Mouse (Mus musculus) lung, embryonic 16.5 days (tissue): ENCODE results near the gene Sspn. TPM values are rescaled to one million over a fixed set of nuclear protein-coding genes. Genes with fewer than 3 reads are reported as not detected.

Experiments used
- ATAC-seq: fragments of 200-750 bp; cut with Nextera tagmentation; 2 replicates; pipeline ENCODE4 v1.8.0; 2017; ENCODE audit warnings: low read depth, mild to moderate bottlenecking, moderate library complexity
- H3K27ac ChIP-seq: fragments of 300-500 bp; sonication (generic); 2 replicates; pipeline ENCODE4 v1.5.1; 2014; ENCODE audit warnings: mild to moderate bottlenecking, control low read depth, low read length
- H3K27me3 ChIP-seq: fragments of 300-500 bp; sonication (generic); 2 replicates; pipeline ENCODE4 v1.6.1; 2014; ENCODE audit warnings: low read depth, low read length, mixed read lengths; ENCODE audit not compliant: control insufficient read depth, insufficient read depth
- H3K36me3 ChIP-seq: fragments of 300-500 bp; sonication (generic); 2 replicates; pipeline ENCODE4 v1.6.1; 2014; ENCODE audit warnings: low read length; ENCODE audit not compliant: control insufficient read depth, insufficient read depth
- H3K4me1 ChIP-seq: fragments of 300-500 bp; sonication (generic); replicated peaks from 2 replicates; pipeline ENCODE4 v1.6.1; 2014; ENCODE audit warnings: low read length, mixed read lengths; ENCODE audit not compliant: control insufficient read depth, insufficient read depth
- H3K4me2 ChIP-seq: fragments of 300-500 bp; sonication (generic); 2 replicates; pipeline ENCODE4 v1.6.1; 2014; ENCODE audit warnings: low read depth, low read length, control low read depth
- H3K4me3 ChIP-seq: fragments of 300-500 bp; sonication (generic); 2 replicates; pipeline ENCODE4 v1.5.1; 2014; ENCODE audit warnings: mild to moderate bottlenecking, low read length, control low read depth
- H3K9ac ChIP-seq: fragments of 300-500 bp; sonication (generic); 2 replicates; pipeline ENCODE4 v1.6.1; 2014; ENCODE audit warnings: low read length, control low read depth
- H3K9me3 ChIP-seq: fragments of 300-500 bp; sonication (generic); 2 replicates; pipeline ENCODE4 v1.6.1; 2016; ENCODE audit warnings: low read length; ENCODE audit not compliant: control insufficient read depth
- WGBS: fragments of 180-500 bp; shearing (Covaris S2); extraction: QIAGEN DNeasy Blood & Tissue Kit; methylation state at CpG from one replicate; pipeline ENCODE4 v1.1.7; 2014; 5-methylcytosine and 5-hydroxymethylcytosine counted together
- polyA plus RNA-seq: library from polyadenylated mRNA; unstranded; fragments of >200 nt; fragmentation: Nextera tagmentation; extraction: Ambion mirVana; gene quantifications from 2 replicates; pipeline ENCODE4 v1.2.1, GENCODE M21; 2015

Sspn gene
- polyA plus RNA-seq, 1 experiment from 2014 or later, result 13.4 TPM

- peak; percentile 51; the same call in 1 of the 2 replicates for ATAC-seq
- no peaks in the 10 kb centered on the region for H3K36me3 ChIP-seq
- no peaks in the 10 kb centered on the region for H3K27me3 ChIP-seq
- H3K27ac ChIP-seq, result no peak overlapping the region
- H3K4me2 ChIP-seq, result no peak overlapping the region
- no peaks in the 10 kb centered on the region; the same call in 1 of the 2 replicates for H3K4me1 ChIP-seq
- WGBS, result 54% methylated on average over 11 of the region's 11 CpGs
- no peaks in the 10 kb centered on the region for H3K9me3 ChIP-seq
- H3K4me3 ChIP-seq, result no peak overlapping the region
- no peak overlapping the region for H3K9ac ChIP-seq
Measured at GRCm38 (mm10) chr6:145945700-145946344, 14.4 kb downstream of the Sspn start.

GRCm38 (mm10) chr6:145949049-145949448 lies 17.6 kb downstream of the Sspn start:
- Histone ChIP-seq H3K27me3 (no peaks in the 10 kb centered on the region), H3K36me3 (no peaks in the 10 kb centered on the region), H3K9ac (no peak overlapping the region), H3K4me2 (no peak overlapping the region), H3K9me3 (no peaks in the 10 kb centered on the region), H3K27ac (no peak overlapping the region), H3K4me1 (no peaks in the 10 kb centered on the region; the same call in 1 of the 2 replicates), H3K4me3 (no peak overlapping the region)
- ATAC-seq, result no peak
- WGBS, result 65% methylated on average over 4 of the region's 4 CpGs

- Histone ChIP-seq H3K4me2 (no peak overlapping the region), H3K9ac (no peak overlapping the region), H3K9me3 (no peaks in the 10 kb centered on the region), H3K27ac (no peak overlapping the region), H3K27me3 (no peaks in the 10 kb centered on the region), H3K4me3 (no peak overlapping the region), H3K4me1 (no peaks in the 10 kb centered on the region; the same call in 1 of the 2 replicates), H3K36me3 (no peaks in the 10 kb centered on the region)
- 60% methylated on average over 5 of the region's 5 CpGs for whole genome bisulfite sequencing
- ATAC-seq, result no peak
Measured at GRCm38 (mm10) chr6:145950626-145951025, 19.2 kb downstream of the Sspn start.

- no peaks in the 10 kb centered on the region for H3K36me3 ChIP-seq
- H3K4me2 ChIP-seq, result no peak overlapping the region
- no peaks in the 10 kb centered on the region for H3K27me3 ChIP-seq
- no peak overlapping the region for H3K27ac ChIP-seq
- no peak overlapping the region for H3K9ac ChIP-seq
- 57% methylated on average over 3 of the region's 3 CpGs for WGBS
- no peaks in the 10 kb centered on the region for H3K9me3 ChIP-seq
- ATAC-seq, result no peak
- no peaks in the 10 kb centered on the region for H3K4me1 ChIP-seq
- no peak overlapping the region for H3K4me3 ChIP-seq
Measured at GRCm38 (mm10) chr6:145952594-145952993, 21.2 kb downstream of the Sspn start.

GRCm38 (mm10) chr6:145953121-145953896 lies 21.9 kb downstream of the Sspn start:
- Histone ChIP-seq H3K4me2 (no peak overlapping the region), H3K27ac (no peak overlapping the region), H3K27me3 (no peaks in the 10 kb centered on the region), H3K36me3 (no peaks in the 10 kb centered on the region), H3K9ac (no peak overlapping the region), H3K4me3 (no peak overlapping the region), H3K4me1 (no peaks in the 10 kb centered on the region), H3K9me3 (no peaks in the 10 kb centered on the region)
- no peak for ATAC-seq
- WGBS, result 66% methylated on average over 13 of the region's 13 CpGs

GRCm38 (mm10) chr6:145957427-145957965 lies 26.1 kb downstream of the Sspn start:
- ATAC-seq, result no peak
- Histone ChIP-seq H3K4me2 (no peak overlapping the region), H3K4me3 (no peak overlapping the region), H3K4me1 (no peaks in the 10 kb centered on the region), H3K36me3 (no peaks in the 10 kb centered on the region), H3K27ac (no peak overlapping the region), H3K27me3 (no peaks in the 10 kb centered on the region), H3K9me3 (no peaks in the 10 kb centered on the region), H3K9ac (no peak overlapping the region)
- WGBS, result 75% methylated on average over 6 of the region's 6 CpGs

- Histone ChIP-seq H3K9me3 (no peaks in the 10 kb centered on the region), H3K9ac (no peak overlapping the region), H3K36me3 (no peaks in the 10 kb centered on the region), H3K27me3 (no peaks in the 10 kb centered on the region), H3K4me1 (no peaks in the 10 kb centered on the region), H3K4me2 (no peak overlapping the region), H3K27ac (no peak overlapping the region), H3K4me3 (no peak overlapping the region)
- 29% methylated on average over 5 of the region's 5 CpGs for WGBS
- ATAC-seq, result no peak
Measured at GRCm38 (mm10) chr6:145958070-145958469, 26.6 kb downstream of the Sspn start.

GRCm38 (mm10) chr6:145961047-145961446 lies 29.6 kb downstream of the Sspn start:
- WGBS, result 43% methylated on average over 8 of the region's 8 CpGs
- Histone ChIP-seq H3K27me3 (no peaks in the 10 kb centered on the region), H3K9me3 (no peaks in the 10 kb centered on the region), H3K27ac (no peak overlapping the region), H3K4me3 (no peak overlapping the region), H3K36me3 (no peaks in the 10 kb centered on the region), H3K9ac (no peak overlapping the region), H3K4me2 (no peak overlapping the region), H3K4me1 (no peaks in the 10 kb centered on the region)
- no peak for ATAC-seq

GRCm38 (mm10) chr6:145963966-145964365 lies 32.5 kb downstream of the Sspn start:
- H3K9ac ChIP-seq, result no peak overlapping the region
- H3K27me3 ChIP-seq, result no peaks in the 10 kb centered on the region
- H3K9me3 ChIP-seq, result no peaks in the 10 kb centered on the region
- whole genome bisulfite sequencing, result 68% methylated on average over 13 of the region's 13 CpGs
- no peak for ATAC-seq
- no peak overlapping the region for H3K4me3 ChIP-seq
- no peaks in the 10 kb centered on the region for H3K36me3 ChIP-seq
- H3K4me2 ChIP-seq, result no peak overlapping the region
- 0 out of 2 replicates have a peak, but pooled peaks cover 5% of the 10 kb centered on the region for H3K4me1 ChIP-seq
- no peak overlapping the region for H3K27ac ChIP-seq
